Mouse (Mus musculus) heart, embryonic 12.5 days (tissue): ENCODE results near the gene Mt1. TPM values are rescaled to one million over a fixed set of nuclear protein-coding genes. Genes with fewer than 3 reads are reported as not detected.
"Not testable (repeated sequence)": the region's sequence is repeated elsewhere in the genome, so short reads cannot be mapped to it uniquely, and the experiment has no call there.

ENCODE experiments used
- ATAC-seq: fragments of 200-750 bp; cut with Nextera tagmentation; 2 replicates; pipeline ENCODE4 v1.8.0; 2017; ENCODE audit warnings: moderate TSS enrichment, moderate library complexity; ENCODE audit not compliant: insufficient number of reproducible peaks, low FRiP score
- H3K27ac ChIP-seq: fragments of 300-500 bp; sonication (generic); 2 replicates; pipeline ENCODE4 v1.5.1; 2016; ENCODE audit warnings: mild to moderate bottlenecking, moderate library complexity; ENCODE audit not compliant: poor library complexity, severe bottlenecking
- H3K27me3 ChIP-seq: fragments of 300-500 bp; sonication (generic); replicated peaks from 2 replicates; pipeline ENCODE4 v1.6.1; 2016; ENCODE audit warnings: mild to moderate bottlenecking, moderate library complexity
- H3K36me3 ChIP-seq: fragments of 300-500 bp; sonication (generic); 2 replicates; pipeline ENCODE4 v1.6.1; 2016; ENCODE audit warnings: mild to moderate bottlenecking, moderate library complexity
- H3K4me1 ChIP-seq: fragments of 300-500 bp; sonication (generic); replicated peaks from 2 replicates; pipeline ENCODE4 v1.6.1; 2016; ENCODE audit warnings: mild to moderate bottlenecking
- H3K4me2 ChIP-seq: fragments of 300-500 bp; sonication (generic); 2 replicates; pipeline ENCODE4 v1.6.1; 2016; ENCODE audit warnings: mild to moderate bottlenecking, moderate library complexity
- H3K4me3 ChIP-seq: fragments of 300-500 bp; sonication (generic); 2 replicates; pipeline ENCODE4 v1.5.1; 2016; ENCODE audit warnings: mild to moderate bottlenecking
- H3K9ac ChIP-seq: fragments of 300-500 bp; sonication (generic); 2 replicates; pipeline ENCODE4 v1.6.1; 2016; ENCODE audit warnings: mild to moderate bottlenecking, moderate library complexity
- H3K9me3 ChIP-seq: fragments of 300-500 bp; sonication (generic); replicated peaks from 2 replicates; pipeline ENCODE4 v1.6.1; 2016; ENCODE audit warnings: mild to moderate bottlenecking, moderate library complexity
- WGBS: fragments of 180-500 bp; shearing (Covaris S2); methylation state at CpG from one replicate; pipeline ENCODE4 v1.1.7; 2016; 5-methylcytosine and 5-hydroxymethylcytosine counted together
- polyA plus RNA-seq: library from polyadenylated mRNA; unstranded; fragments of >200 nt; fragmentation: Nextera tagmentation; extraction: Ambion mirVana; gene quantifications from 2 replicates; pipeline ENCODE4 v1.2.1, GENCODE M21; 2016

Gene Mt1
- polyA plus RNA-seq, 1 experiment from 2014 or later = 209 TPM

- Histone ChIP-seq H3K4me1 (peaks cover 34% of the 10 kb centered on the region), H3K36me3 (no peaks in the 10 kb centered on the region), H3K27me3 (peaks cover 23% of the 10 kb centered on the region), H3K9ac (peak within 1 kb of the TSS; percentile 42), H3K27ac (no peak within 1 kb of the TSS), H3K4me3 (peak within 1 kb of the TSS; percentile 45), H3K9me3 (no peaks in the 10 kb centered on the region), H3K4me2 (peak within 1 kb of the TSS; percentile 80)
- peak; percentile 69 for ATAC-seq
- 3% methylated on average over 29 of the region's 29 CpGs for WGBS
Observed at GRCm38 (mm10) chr8:94152513-94153300, 26.2 kb upstream of the Mt1 start, which contains the start of gene Mt3. Gene Mt3 (plus strand): TSS chr8:94152607.

- peak overlapping the region; percentile 80 for H3K4me2 ChIP-seq
- H3K4me3 ChIP-seq = peak overlapping the region; percentile 45
- H3K36me3 ChIP-seq = no peaks in the 10 kb centered on the region
- peaks cover 34% of the 10 kb centered on the region for H3K4me1 ChIP-seq
- 25% methylated on average over 7 of the region's 7 CpGs for WGBS
- peaks cover 23% of the 10 kb centered on the region for H3K27me3 ChIP-seq
- ATAC-seq = 0 out of 2 replicates have a peak, but pooled peaks have one; percentile 34
- no peak overlapping the region for H3K27ac ChIP-seq
- H3K9me3 ChIP-seq = no peaks in the 10 kb centered on the region
- H3K9ac ChIP-seq = no peak overlapping the region
Observed at GRCm38 (mm10) chr8:94153451-94153850, 25.4 kb upstream of the Mt1 start.

- Histone ChIP-seq H3K9ac (no peak overlapping the region), H3K27me3 (peaks cover 23% of the 10 kb centered on the region), H3K4me1 (peaks cover 34% of the 10 kb centered on the region), H3K9me3 (no peaks in the 10 kb centered on the region), H3K4me3 (no peak overlapping the region), H3K27ac (no peak overlapping the region), H3K36me3 (no peaks in the 10 kb centered on the region), H3K4me2 (no peak overlapping the region)
- WGBS = 42% methylated on average over 6 of the region's 6 CpGs
- ATAC-seq = no peak
Observed at GRCm38 (mm10) chr8:94154537-94154936, 24.3 kb upstream of the Mt1 start.

GRCm38 (mm10) chr8:94156092-94156491 lies 22.8 kb upstream of the Mt1 start:
- Histone ChIP-seq H3K9ac (no peak overlapping the region), H3K9me3 (no peaks in the 10 kb centered on the region), H3K27me3 (peaks cover 22% of the 10 kb centered on the region), H3K36me3 (no peaks in the 10 kb centered on the region), H3K4me1 (peaks cover 34% of the 10 kb centered on the region), H3K4me3 (no peak overlapping the region), H3K4me2 (no peak overlapping the region), H3K27ac (no peak overlapping the region)
- 50% methylated on average over 4 of the region's 4 CpGs for WGBS
- ATAC-seq = no peak

- not testable (repeated sequence) for H3K36me3 ChIP-seq, H3K4me1 ChIP-seq, H3K27ac ChIP-seq, H3K9ac ChIP-seq, H3K4me3 ChIP-seq, ATAC-seq, H3K9me3 ChIP-seq, H3K4me2 ChIP-seq
- 64% methylated on average over 8 of the region's 8 CpGs for WGBS
- H3K27me3 ChIP-seq = peaks cover 21% of the 10 kb centered on the region
Observed at GRCm38 (mm10) chr8:94165772-94166171, 13.1 kb upstream of the Mt1 start.

GRCm38 (mm10) chr8:94167244-94167643 lies 11.6 kb upstream of the Mt1 start:
- H3K9ac ChIP-seq = no peak overlapping the region
- H3K4me1 ChIP-seq = peaks cover 6% of the 10 kb centered on the region
- H3K36me3 ChIP-seq = no peaks in the 10 kb centered on the region
- ATAC-seq = no peak
- H3K4me3 ChIP-seq = no peak overlapping the region
- peaks cover 36% of the 10 kb centered on the region for H3K27me3 ChIP-seq
- WGBS = 3% methylated on average over 6 of the region's 6 CpGs
- H3K4me2 ChIP-seq = peak overlapping the region; percentile 52
- no peak overlapping the region for H3K27ac ChIP-seq
- no peaks in the 10 kb centered on the region; the same call in 1 of the 2 replicates for H3K9me3 ChIP-seq

GRCm38 (mm10) chr8:94169547-94169946 lies 9.3 kb upstream of the Mt1 start:
- Histone ChIP-seq H3K4me3 (no peak overlapping the region), H3K4me2 (no peak overlapping the region), H3K9me3 (no peaks in the 10 kb centered on the region; the same call in 1 of the 2 replicates), H3K27me3 (peaks cover 59% of the 10 kb centered on the region), H3K27ac (no peak overlapping the region), H3K4me1 (peaks cover 14% of the 10 kb centered on the region), H3K9ac (no peak overlapping the region), H3K36me3 (no peaks in the 10 kb centered on the region)
- 74% methylated on average over 5 of the region's 5 CpGs for WGBS
- no peak for ATAC-seq

- Histone ChIP-seq H3K27ac (no peak overlapping the region), H3K27me3 (peaks cover 75% of the 10 kb centered on the region), H3K36me3 (no peaks in the 10 kb centered on the region), H3K4me2 (peak overlapping the region; percentile 88), H3K9me3 (no peaks in the 10 kb centered on the region), H3K4me1 (peaks cover 14% of the 10 kb centered on the region), H3K9ac (peak overlapping the region; percentile 22; the same call in 1 of the 2 replicates), H3K4me3 (peak overlapping the region; percentile 61)
- no peak for ATAC-seq
- 37% methylated on average over 10 of the region's 10 CpGs for WGBS
Observed at GRCm38 (mm10) chr8:94171321-94171755, 7.5 kb upstream of the Mt1 start.

- Histone ChIP-seq H3K4me3 (peak within 1 kb of the TSS; percentile 61), H3K27ac (0 out of 2 replicates have a peak within 1 kb of the TSS, but pooled peaks have one; percentile 1), H3K36me3 (no peaks in the 10 kb centered on the region), H3K9me3 (no peaks in the 10 kb centered on the region), H3K9ac (peak within 1 kb of the TSS; percentile 67), H3K27me3 (peaks cover 84% of the 10 kb centered on the region), H3K4me1 (peaks cover 14% of the 10 kb centered on the region), H3K4me2 (peak within 1 kb of the TSS; percentile 88)
- peak; percentile 90 for ATAC-seq
- under 1% methylated on average over 56 of the region's 56 CpGs for WGBS
Observed at GRCm38 (mm10) chr8:94172075-94172808, 6.6 kb upstream of the Mt1 start, which contains the start of gene Mt2. Gene Mt2 (plus strand): TSS chr8:94172664.

GRCm38 (mm10) chr8:94172809-94173732 lies 5.8 kb upstream of the Mt1 start:
- peaks cover 89% of the 10 kb centered on the region for H3K27me3 ChIP-seq
- peak overlapping the region; percentile 61 for H3K4me3 ChIP-seq
- H3K4me1 ChIP-seq = peaks cover 14% of the 10 kb centered on the region
- H3K9me3 ChIP-seq = no peaks in the 10 kb centered on the region
- H3K4me2 ChIP-seq = peak overlapping the region; percentile 88
- H3K36me3 ChIP-seq = no peaks in the 10 kb centered on the region
- no peak overlapping the region for H3K27ac ChIP-seq
- 0 out of 2 replicates have a peak, but pooled peaks have one; percentile 26 for ATAC-seq
- WGBS = 3% methylated on average over 39 of the region's 39 CpGs
- H3K9ac ChIP-seq = peak overlapping the region; percentile 67
